Mouse (Mus musculus) cerebellum, postnatal 10 days (tissue): ENCODE data around the gene 2900026A02Rik.

ENCODE experiments used
- DNase-seq, 2 experiments: peaks; one replicate each; pipeline ENCODE4 v3.0.0; 2021; ENCODE audit warnings: mixed read lengths in 2 of 2

2900026A02Rik gene

GRCm38 (mm10) chr5:113173318-113173717, 47.7 kb downstream of the 2900026A02Rik start:
- peak; percentile 81 to 87 for DNase-seq

- DNase-seq = no peak
Observed at GRCm38 (mm10) chr5:113171968-113172578, 49.0 kb downstream of the 2900026A02Rik start.

GRCm38 (mm10) chr5:113170064-113170754, 50.8 kb downstream of the 2900026A02Rik start:
- DNase-seq = peak in 1 of 2 experiments; percentile 49

GRCm38 (mm10) chr5:113167733-113168132, 53.3 kb downstream of the 2900026A02Rik start:
- peak; percentile 79 to 86 for DNase-seq

- peak in 1 of 2 experiments; percentile 31 for DNase-seq
Observed at GRCm38 (mm10) chr5:113165481-113165880, 55.6 kb downstream of the 2900026A02Rik start.

- peak; percentile 60 to 70 for DNase-seq
Observed at GRCm38 (mm10) chr5:113164873-113165441, 56.1 kb downstream of the 2900026A02Rik start.

GRCm38 (mm10) chr5:113164448-113164847, 56.6 kb downstream of the 2900026A02Rik start:
- DNase-seq = no peak

- peak in 1 of 2 experiments; percentile 30 for DNase-seq
Observed at GRCm38 (mm10) chr5:113163116-113163515, 57.9 kb downstream of the 2900026A02Rik start.

GRCm38 (mm10) chr5:113162699-113163098, 58.3 kb downstream of the 2900026A02Rik start:
- peak in 1 of 2 experiments; percentile 45 for DNase-seq

GRCm38 (mm10) chr5:113161576-113161975, 59.5 kb downstream of the 2900026A02Rik start:
- DNase-seq = peak in 1 of 2 experiments; percentile 23

GRCm38 (mm10) chr5:113160320-113160719, 60.7 kb downstream of the 2900026A02Rik start:
- DNase-seq = peak in 1 of 2 experiments; percentile 17

GRCm38 (mm10) chr5:113158759-113159355, 62.2 kb downstream of the 2900026A02Rik start:
- no peak for DNase-seq

- no peak for DNase-seq
Observed at GRCm38 (mm10) chr5:113157588-113157987, 63.4 kb downstream of the 2900026A02Rik start.

GRCm38 (mm10) chr5:113157006-113157405, 64.0 kb downstream of the 2900026A02Rik start:
- no peak for DNase-seq

GRCm38 (mm10) chr5:113155133-113155532, 65.9 kb downstream of the 2900026A02Rik start:
- DNase-seq = peak; percentile 91 to 92

- DNase-seq = no peak
Observed at GRCm38 (mm10) chr5:113154441-113154840, 66.6 kb downstream of the 2900026A02Rik start.

GRCm38 (mm10) chr5:113153508-113153830, 67.6 kb downstream of the 2900026A02Rik start:
- DNase-seq = no peak

- peak; percentile 66 to 69 for DNase-seq
Observed at GRCm38 (mm10) chr5:113152663-113153507, 68.2 kb downstream of the 2900026A02Rik start.

GRCm38 (mm10) chr5:113151554-113152103, 69.4 kb downstream of the 2900026A02Rik start:
- peak; percentile 65 to 75 for DNase-seq

- no peak for DNase-seq
Observed at GRCm38 (mm10) chr5:113150871-113151553, 70.0 kb downstream of the 2900026A02Rik start.

GRCm38 (mm10) chr5:113149052-113149451, 72.0 kb downstream of the 2900026A02Rik start:
- no peak for DNase-seq
